Mouse (Mus musculus): Measurements from ENCODE around the gene Alg2. TPM values are rescaled to one million over a fixed set of nuclear protein-coding genes. Genes with fewer than 3 reads are reported as not detected.
A peak's percentile ranks its signal among the peaks of the same experiment; 100 is the strongest.

The Alg2 gene
- polyA plus RNA-seq, 1 experiment from 2014 or later, result 28.1 TPM

DNA sequence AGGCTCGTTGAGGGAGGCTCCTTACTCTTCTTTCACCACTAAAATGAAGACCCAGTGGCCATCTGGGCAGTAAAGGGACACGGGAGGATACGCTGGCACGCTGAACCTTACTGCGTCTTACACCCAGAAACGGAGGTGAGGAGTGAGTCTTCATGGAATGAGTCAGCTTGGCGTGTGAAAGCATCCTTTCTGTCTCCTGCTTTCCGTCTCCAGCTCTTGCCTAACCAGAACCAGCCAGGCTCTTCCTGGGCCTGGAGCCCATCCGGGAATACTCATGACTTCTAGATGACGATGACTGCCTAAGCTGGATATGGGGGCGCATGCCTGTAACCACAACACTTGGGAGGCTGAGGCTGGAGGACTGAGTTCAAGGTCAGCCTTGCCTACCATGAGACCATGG, 33.2 kb downstream of the Alg2 start:
- H3K4me2 ChIP-seq (replicated peaks; ENCODE audit: low read depth), result no peak overlapping the region
- no peak for TF ChIP-seq CTCF (IDR thresholded peaks at IDR 0.05; ENCODE audit: low read depth)
- H3K4me3 ChIP-seq (ENCODE audit: low read depth, low read length), result no peak overlapping the region
- H3K9ac ChIP-seq (ENCODE audit: low read depth, low read length), result no peak overlapping the region
- ATAC-seq, result no peak
- H3K9me3 ChIP-seq (ENCODE audit: control insufficient read depth), result no peaks in the 10 kb centered on the region
- 0 out of 2 replicates have a peak, but pooled peaks cover 2% of the 10 kb centered on the region for H3K4me1 ChIP-seq (replicated peaks; ENCODE audit: control insufficient read depth, insufficient read depth, low read length)
- WGBS, result 86% methylated on average over 11 of the region's 11 CpGs
- H3K27ac ChIP-seq (ENCODE audit: low read depth, low read length), result no peak overlapping the region
- no peaks in the 10 kb centered on the region for H3K27me3 ChIP-seq (replicated peaks; ENCODE audit: control insufficient read depth, insufficient read depth, low read length)
- H3K36me3 ChIP-seq (ENCODE audit: control insufficient read depth, insufficient read depth), result no peaks in the 10 kb centered on the region

DNA sequence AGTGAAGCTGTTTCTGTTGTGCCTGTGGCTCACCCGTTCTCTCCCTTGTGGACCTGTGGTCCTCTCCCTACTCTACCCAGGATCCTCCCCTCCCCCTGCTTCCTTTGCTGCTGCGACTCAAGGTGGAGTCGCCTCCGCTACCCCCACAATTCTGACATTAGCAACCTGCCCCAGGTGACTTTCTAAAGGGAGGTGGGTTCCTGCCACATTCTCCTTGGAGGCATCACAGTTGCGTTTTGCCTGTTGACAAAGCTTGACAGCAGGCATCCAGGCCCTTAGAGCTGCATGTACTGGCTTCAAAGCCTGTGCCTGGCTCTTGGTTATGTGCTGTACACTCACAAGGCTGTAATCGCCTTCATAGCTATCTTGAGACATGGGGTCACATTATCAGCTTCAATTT, 35.2 kb downstream of the Alg2 start:
- 0 out of 2 replicates have a peak, but pooled peaks cover 6% of the 10 kb centered on the region for H3K4me1 ChIP-seq (replicated peaks; ENCODE audit: control insufficient read depth, insufficient read depth, low read length)
- no peak overlapping the region for H3K27ac ChIP-seq (ENCODE audit: low read depth, low read length)
- no peak for TF ChIP-seq CTCF (IDR thresholded peaks at IDR 0.05; ENCODE audit: low read depth)
- no peak overlapping the region for H3K4me2 ChIP-seq (replicated peaks; ENCODE audit: low read depth)
- no peak overlapping the region for H3K9ac ChIP-seq (ENCODE audit: low read depth, low read length)
- 0 out of 2 replicates have a peak, but pooled peaks cover 3% of the 10 kb centered on the region for H3K27me3 ChIP-seq (replicated peaks; ENCODE audit: control insufficient read depth, insufficient read depth, low read length)
- 83% methylated on average over 6 of the region's 6 CpGs for WGBS
- no peak overlapping the region for H3K4me3 ChIP-seq (ENCODE audit: low read depth, low read length)
- no peaks in the 10 kb centered on the region for H3K36me3 ChIP-seq (ENCODE audit: control insufficient read depth, insufficient read depth)
- ATAC-seq, result no peak
- H3K9me3 ChIP-seq (ENCODE audit: control insufficient read depth), result no peaks in the 10 kb centered on the region

DNA sequence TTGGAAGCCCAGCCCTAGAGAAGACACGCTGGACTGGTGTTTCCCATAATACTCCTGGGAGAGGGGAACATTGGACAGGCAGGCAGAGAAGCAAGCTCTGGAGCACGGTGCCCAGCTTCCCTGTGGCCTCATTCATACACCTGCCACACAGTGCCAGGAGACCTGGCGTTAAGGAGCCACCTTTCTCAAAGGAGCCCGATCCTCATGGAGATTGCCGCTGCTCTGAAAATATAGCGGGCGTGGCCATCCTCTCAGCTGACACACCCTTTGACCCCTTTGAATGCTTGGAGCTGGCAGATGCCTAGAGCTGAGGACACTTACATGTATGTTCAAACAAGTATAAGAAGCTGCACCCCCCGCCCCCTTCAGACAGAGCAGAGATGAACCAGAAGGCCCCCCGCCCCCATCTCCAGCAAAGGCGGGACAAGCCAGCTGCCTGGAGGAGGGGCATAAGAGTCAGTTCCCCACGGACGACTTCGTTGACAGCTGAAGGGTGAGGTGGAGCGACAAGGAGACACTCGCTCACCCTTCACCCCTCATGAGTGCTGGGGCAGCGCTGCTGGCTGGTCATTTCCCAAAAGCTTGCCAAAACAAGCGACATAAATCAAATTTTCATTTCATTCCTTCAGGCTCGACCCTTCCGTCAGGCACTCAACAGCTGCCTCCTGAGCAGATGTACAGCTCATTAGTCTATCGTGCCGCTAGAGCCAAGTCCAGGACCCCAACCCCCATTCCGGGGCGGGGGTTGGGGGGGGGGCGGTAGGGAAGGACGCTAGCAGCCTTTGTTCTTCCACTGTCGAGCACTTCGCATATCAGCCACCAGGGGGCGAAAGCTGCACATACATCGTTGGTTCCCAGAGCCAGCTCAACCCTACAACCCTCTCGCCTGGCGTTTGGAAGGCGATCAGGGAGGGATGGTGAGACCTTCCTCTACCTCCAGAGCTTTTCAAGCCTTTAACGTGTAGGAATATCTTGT, 36.5 kb downstream of the Alg2 start:
- Histone ChIP-seq H3K4me2 (replicated peaks; ENCODE audit: low read depth) (peak overlapping the region; percentile 97), H3K4me1 (replicated peaks; ENCODE audit: control insufficient read depth, insufficient read depth, low read length) (0 out of 2 replicates have a peak, but pooled peaks cover 6% of the 10 kb centered on the region), H3K27ac (ENCODE audit: low read depth, low read length) (no peak overlapping the region), H3K9ac (ENCODE audit: low read depth, low read length) (peak overlapping the region; percentile 53), H3K4me3 (ENCODE audit: low read depth, low read length) (peak overlapping the region; percentile 51), H3K27me3 (replicated peaks; ENCODE audit: control insufficient read depth, insufficient read depth, low read length) (0 out of 2 replicates have a peak, but pooled peaks cover 3% of the 10 kb centered on the region), H3K9me3 (ENCODE audit: control insufficient read depth) (no peaks in the 10 kb centered on the region), H3K36me3 (ENCODE audit: control insufficient read depth, insufficient read depth) (no peaks in the 10 kb centered on the region)
- TF ChIP-seq CTCF (IDR thresholded peaks at IDR 0.05; ENCODE audit: low read depth), result peak; percentile 92
- 1% methylated on average over 33 of the region's 33 CpGs for WGBS
- peak; percentile 68 for ATAC-seq

DNA sequence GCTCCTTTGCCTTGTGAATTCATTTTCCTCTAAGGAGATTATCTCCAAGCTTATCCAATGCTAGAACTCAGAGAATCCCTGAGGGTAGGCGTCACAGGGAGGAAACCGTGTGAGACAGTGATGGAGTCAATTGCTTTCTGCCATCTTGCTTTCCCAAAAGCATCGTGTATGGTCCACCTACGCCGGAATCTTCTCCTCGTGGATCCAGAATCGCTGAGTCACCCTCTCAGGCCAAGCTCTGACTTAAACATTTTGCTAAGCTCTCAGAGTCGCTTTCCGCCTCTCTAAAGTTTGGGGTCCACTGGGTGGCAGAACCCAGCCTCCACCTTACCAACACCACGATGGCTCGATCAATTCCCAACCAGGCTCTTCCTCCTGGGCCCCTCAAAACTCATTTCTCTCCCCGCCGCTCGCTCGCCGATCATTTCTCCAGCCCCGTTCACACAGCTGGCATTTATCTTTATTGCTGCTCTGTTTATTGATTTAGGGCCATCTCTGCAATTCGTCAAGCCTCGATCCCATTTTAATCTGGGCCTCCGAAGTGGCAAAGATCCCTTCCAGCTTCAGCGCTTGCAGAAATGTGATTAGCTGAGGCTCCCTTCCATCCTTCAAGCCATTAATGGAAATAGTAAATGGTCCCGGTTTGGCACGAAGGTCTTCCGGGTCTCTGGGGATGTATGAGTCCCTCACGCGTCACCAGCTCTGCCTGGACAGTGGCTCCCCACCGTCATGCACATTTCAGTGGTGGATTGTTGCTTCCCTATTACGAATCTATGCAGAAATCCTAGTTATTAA, 38.4 kb downstream of the Alg2 start:
- 19% methylated on average over 28 of the region's 28 CpGs for WGBS
- H3K36me3 ChIP-seq (ENCODE audit: control insufficient read depth, insufficient read depth), result no peaks in the 10 kb centered on the region
- no peak; the same call in 1 of the 2 replicates for ATAC-seq
- peak overlapping the region; percentile 58 for H3K4me2 ChIP-seq (replicated peaks; ENCODE audit: low read depth)
- TF ChIP-seq CTCF (IDR thresholded peaks at IDR 0.05; ENCODE audit: low read depth), result no peak
- no peak overlapping the region for H3K27ac ChIP-seq (ENCODE audit: low read depth, low read length)
- H3K4me3 ChIP-seq (ENCODE audit: low read depth, low read length), result peak overlapping the region; percentile 11; the same call in 1 of the 2 replicates
- H3K9me3 ChIP-seq (ENCODE audit: control insufficient read depth), result no peaks in the 10 kb centered on the region
- H3K27me3 ChIP-seq (replicated peaks; ENCODE audit: control insufficient read depth, insufficient read depth, low read length), result 0 out of 2 replicates have a peak, but pooled peaks cover 3% of the 10 kb centered on the region
- 0 out of 2 replicates have a peak, but pooled peaks cover 6% of the 10 kb centered on the region for H3K4me1 ChIP-seq (replicated peaks; ENCODE audit: control insufficient read depth, insufficient read depth, low read length)
- H3K9ac ChIP-seq (ENCODE audit: low read depth, low read length), result no peak overlapping the region

DNA sequence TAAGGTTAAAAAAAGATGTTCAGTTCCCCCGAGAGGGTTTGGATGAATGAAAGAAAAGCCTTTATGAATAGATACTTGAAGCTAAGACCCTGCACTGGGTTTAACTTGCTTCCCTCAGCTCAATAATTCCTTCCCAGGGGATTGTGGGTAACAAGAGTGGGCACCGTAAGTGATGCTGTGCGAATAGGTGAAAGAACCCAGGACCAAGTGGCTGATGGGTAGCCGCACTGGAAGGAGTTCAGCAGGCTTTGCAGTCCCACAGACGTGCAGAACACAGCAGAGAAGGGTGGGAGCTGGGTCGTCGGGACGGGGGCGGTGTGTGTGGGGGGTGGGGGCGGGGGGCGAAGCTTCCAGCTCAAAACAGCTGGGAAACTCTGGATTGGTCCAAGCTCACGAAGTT, 39.0 kb downstream of the Alg2 start:
- Histone ChIP-seq H3K9ac (ENCODE audit: low read depth, low read length) (no peak overlapping the region), H3K36me3 (ENCODE audit: control insufficient read depth, insufficient read depth) (no peaks in the 10 kb centered on the region), H3K4me3 (ENCODE audit: low read depth, low read length) (no peak overlapping the region), H3K4me2 (replicated peaks; ENCODE audit: low read depth) (no peak overlapping the region), H3K27me3 (replicated peaks; ENCODE audit: control insufficient read depth, insufficient read depth, low read length) (0 out of 2 replicates have a peak, but pooled peaks cover 3% of the 10 kb centered on the region), H3K4me1 (replicated peaks; ENCODE audit: control insufficient read depth, insufficient read depth, low read length) (0 out of 2 replicates have a peak, but pooled peaks cover 6% of the 10 kb centered on the region), H3K9me3 (ENCODE audit: control insufficient read depth) (no peaks in the 10 kb centered on the region), H3K27ac (ENCODE audit: low read depth, low read length) (no peak overlapping the region)
- no peak for ATAC-seq
- 67% methylated on average over 12 of the region's 12 CpGs for WGBS
- TF ChIP-seq CTCF (IDR thresholded peaks at IDR 0.05; ENCODE audit: low read depth), result no peak

DNA sequence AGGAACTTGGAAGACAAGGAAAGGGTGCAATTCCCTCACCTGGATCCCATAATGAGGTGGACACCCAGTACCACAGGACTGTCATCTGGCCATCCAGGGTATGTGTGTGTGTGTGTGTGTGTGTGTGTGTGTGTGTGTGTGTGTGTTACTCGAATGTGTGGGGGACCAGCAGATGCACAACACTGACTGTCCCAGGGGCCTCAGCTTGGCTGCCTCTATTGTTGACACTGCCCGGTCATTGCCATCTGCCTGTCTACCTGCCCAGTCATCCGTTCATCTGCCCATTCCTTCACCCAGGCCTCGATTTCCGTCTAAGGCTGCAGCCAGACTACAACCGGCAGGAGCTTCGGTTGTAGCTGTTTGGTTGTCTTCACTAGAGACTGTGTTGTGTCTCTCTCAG, 41.4 kb downstream of the Alg2 start:
- Histone ChIP-seq H3K9me3 (ENCODE audit: control insufficient read depth) (no peaks in the 10 kb centered on the region), H3K36me3 (ENCODE audit: control insufficient read depth, insufficient read depth) (no peaks in the 10 kb centered on the region), H3K27ac (ENCODE audit: low read depth, low read length) (no peak overlapping the region), H3K9ac (ENCODE audit: low read depth, low read length) (no peak overlapping the region), H3K27me3 (replicated peaks; ENCODE audit: control insufficient read depth, insufficient read depth, low read length) (0 out of 2 replicates have a peak, but pooled peaks cover 3% of the 10 kb centered on the region), H3K4me1 (replicated peaks; ENCODE audit: control insufficient read depth, insufficient read depth, low read length) (0 out of 2 replicates have a peak, but pooled peaks cover 6% of the 10 kb centered on the region), H3K4me2 (replicated peaks; ENCODE audit: low read depth) (no peak overlapping the region), H3K4me3 (ENCODE audit: low read depth, low read length) (no peak overlapping the region)
- ATAC-seq, result no peak
- WGBS, result 83% methylated on average over 7 of the region's 7 CpGs
- no peak for TF ChIP-seq CTCF (IDR thresholded peaks at IDR 0.05; ENCODE audit: low read depth)

All from intestine, postnatal 0 days (tissue).